Mouse (Mus musculus): ENCODE measurements around the gene Crlf1. TPM values are rescaled to one million over a fixed set of nuclear protein-coding genes. Genes with fewer than 3 reads are reported as not detected.

Crlf1 gene
- polyA plus RNA-seq (2017; shearing (Covaris generic)): not detected

DNA sequence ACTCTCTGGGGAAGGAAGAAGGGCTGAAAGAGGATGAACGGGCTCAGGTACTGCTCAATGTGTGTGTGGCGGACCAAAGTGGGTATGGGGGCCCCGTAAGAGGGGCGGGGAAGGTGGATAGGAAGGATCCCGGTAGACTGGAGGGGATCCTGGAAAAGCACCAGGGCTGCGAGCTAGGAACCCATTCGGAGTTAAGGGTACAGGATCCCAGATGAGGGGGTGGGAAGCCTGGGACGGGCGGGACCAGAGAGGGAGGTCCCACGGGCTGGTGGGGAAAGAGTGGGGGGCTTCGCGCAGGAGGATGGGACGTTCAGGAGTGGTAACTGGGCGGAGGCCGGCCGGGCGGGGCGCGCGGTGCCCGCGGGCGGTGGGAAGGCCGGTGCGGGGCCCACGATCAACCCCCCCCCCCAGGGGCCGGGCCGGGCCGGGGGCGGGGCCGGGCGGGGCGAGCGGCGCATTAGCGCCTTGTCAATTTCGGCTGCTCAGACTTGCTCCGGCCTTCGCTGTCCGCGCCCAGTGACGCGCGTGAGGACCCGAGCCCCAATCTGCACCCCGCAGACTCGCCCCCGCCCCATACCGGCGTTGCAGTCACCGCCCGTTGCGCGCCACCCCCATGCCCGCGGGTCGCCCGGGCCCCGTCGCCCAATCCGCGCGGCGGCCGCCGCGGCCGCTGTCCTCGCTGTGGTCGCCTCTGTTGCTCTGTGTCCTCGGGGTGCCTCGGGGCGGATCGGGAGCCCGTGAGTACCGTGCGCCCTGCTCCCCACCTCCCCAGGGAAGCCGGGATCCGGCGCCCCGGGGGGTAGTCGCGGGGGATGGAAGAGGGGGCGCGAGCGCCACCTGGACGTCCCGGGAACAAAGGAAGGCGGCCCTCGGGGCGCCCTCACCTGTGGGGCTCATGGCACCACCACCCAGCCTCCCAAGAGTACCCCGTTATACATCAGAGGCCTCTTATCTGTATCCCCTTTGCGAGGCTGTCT lies at the start of gene Crlf1:
Gene Crlf1, plus strand, starts transcription at position 495 of the 977 bp plus-strand sequence.
- no peak for ATAC-seq

DNA sequence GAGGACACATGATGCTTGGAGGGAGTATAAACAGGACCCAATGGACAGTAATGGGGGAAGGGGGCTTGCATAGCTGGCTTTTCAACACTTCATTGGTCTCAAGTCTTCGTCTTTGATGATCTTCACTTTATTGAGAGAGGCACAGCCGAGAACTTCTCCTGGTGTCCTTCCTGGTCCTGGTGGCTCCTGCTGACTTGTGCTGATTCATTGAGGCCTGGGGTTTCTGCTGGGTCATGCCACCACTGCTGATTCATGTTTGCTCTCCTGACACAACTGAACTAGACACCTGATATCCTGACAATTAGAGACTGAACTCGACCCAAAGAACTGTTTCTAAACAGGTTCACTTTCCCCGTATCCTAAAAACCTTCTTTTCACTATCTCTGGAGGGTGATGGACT lies 49.6 kb upstream of the Crlf1 start:
- no peak for ATAC-seq

DNA sequence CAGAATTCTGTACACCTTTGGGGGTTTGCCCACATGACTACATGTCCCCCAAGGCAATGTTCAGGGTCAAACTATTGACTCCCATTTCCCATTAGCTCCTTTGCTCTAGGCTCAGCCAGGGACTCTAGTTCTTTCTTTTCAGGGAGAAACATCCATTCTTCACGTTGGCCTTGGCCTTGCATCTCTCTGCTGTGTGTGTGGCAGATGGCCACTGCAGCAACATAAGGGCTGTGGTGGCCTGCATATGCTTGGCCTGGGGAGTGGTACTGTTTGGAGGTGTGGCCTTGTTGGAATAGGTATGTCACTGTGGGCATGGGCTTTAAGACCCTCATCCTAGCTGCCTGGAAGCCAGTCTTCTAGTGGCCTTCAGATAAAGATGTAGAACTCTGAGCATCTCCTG lies 47.0 kb upstream of the Crlf1 start:
- no peak for ATAC-seq

DNA sequence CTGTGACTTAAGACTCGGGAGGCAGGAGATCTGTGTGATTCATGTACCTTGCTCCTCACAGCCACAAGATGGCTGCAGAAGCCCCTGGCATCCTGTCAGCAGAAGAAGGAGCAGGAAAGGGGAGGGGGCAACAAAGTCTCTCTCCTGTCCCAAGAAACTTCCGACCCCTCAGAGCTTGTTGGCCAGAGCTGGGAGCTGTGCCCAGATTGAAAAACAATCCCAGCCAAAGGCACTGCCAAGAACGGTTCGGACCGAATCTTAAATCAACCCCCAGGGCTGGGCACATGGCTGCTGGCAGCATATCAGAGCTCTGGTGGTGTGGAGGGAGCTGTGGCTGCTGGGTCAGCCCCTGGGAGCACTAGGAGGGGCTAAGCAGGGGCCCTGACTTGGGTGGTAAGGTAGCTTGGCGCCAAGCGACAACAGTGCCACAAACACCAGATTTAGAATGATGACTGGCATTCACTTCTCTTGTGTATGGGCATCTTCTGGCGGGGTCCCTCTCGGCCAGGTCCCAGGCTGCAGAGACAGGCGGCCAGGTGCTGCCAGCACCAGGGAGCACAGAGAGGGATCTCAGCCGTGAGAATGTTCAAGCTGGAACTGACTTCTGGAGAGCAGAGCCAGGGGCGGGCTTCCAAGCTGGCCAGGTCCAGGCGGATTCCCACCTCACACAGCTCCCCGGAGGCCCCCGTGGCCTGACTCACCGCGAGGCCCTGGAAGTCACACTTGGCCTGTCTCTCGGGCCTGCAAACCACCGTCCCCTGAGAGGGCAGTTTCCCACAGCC lies 45.1 kb upstream of the Crlf1 start:
- ATAC-seq: no peak

DNA sequence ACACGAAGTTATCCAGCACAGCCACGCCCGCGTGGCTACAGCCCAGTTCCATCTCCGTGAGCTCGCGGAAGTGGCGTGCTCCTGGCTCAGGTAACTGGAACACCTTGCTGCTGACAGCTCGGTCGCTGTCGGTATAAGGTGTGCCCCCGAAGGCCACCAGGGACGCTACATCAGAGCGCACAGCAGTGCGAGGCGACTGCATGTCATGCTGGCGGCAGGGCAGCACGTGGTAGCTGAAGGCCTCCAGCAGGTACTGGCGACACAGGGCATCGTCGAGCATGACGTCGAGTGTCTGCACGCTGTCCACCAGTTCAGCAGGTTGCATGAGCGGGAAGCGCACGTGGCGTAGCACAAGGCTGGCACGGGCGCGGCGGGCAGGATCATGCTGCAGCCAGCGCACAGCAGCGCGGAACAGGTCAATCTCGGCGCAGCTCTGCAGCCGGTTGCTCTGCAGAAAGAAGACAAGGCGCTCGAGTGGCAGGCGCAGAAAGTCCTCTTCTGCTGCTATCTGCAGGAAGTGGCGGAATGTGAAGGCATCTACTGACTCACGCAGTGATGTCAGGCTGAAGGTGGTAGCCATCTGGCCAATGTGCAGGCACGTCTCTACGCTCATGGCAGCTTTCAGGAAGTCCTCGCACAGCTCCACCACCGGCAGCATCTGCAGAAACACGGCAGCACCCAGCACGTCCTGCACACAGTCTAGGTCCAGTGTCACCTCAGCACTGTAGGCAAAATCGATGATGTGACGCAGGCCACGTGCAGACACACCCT lies 40.6 kb upstream of the Crlf1 start:
- no peak for ATAC-seq

DNA sequence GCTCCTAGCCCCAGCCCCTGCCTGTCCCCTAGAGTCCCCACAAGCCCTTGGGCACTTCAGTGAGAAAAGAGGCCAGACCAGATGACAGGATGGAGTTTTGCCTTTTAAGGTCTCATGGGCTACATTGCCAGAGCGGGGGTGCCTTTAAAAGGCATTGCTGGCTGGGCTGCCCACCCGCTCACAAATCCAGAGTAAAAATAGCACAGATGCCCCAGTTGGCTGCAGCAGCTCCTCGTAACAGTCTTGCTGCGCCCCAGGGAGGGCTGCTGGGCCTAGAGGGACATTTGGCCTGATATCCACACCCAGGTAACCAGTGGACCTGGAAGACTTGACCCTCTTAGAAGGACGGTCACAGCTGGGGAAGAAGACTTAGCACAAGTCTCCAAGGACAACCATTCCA lies 39.1 kb upstream of the Crlf1 start:
- ATAC-seq: no peak

DNA sequence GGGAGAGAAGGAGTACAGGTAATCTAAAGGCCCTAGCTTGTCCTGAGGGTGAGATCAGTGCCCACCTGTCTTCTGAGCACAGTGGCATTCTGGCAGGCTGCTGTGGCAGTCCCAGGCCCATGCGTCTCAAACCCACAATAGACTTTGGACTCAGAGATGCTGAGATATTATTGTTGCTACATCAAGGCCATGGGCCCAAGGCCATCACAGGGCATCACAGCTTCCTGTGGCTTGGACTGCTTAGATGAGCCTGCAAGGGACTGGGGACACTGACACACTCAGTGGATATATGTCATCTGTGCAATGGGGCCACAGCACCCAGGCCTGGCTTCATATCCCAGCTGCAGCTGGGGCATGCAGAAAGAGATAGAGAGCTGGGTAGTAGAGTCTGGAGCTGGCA lies 36.0 kb upstream of the Crlf1 start:
- ATAC-seq: no peak

DNA sequence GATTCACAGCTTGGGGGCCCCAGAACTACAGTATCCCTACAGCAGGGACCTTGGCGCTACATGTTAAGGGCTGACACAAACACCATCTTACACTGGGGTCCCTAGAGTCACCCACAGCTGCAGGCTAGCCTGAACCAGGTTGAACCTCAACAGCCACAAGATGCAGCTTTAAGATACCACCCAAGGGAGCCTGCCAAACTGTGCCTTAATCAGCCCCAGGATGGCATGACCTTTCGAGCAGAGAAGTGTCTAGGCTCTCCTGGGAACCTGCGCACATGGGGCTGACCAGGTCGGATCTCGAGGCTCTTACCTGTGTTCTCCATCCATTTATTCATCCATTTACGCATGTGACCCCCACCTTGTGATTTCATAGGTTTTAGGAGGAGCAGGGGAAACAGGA lies 35.1 kb upstream of the Crlf1 start:
- no peak for ATAC-seq

DNA sequence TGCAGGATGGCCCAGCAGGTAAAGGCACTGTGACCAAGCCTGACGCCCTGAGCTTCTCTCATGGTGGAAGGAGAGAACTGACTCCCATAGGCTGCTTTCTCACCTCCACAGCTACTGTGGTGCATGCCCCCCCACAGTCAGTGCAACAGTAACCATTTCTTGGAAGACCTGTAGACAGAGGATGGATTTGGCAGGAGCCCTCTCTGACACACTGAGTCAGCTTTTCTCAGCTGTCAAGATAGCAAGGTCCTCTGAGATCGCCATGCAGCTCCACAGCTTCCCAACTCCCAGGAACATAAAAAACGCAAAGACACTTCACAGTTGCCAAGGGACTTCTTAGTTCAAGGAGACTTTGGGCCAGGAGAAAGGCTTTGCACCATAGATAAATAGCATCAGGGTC lies 34.5 kb upstream of the Crlf1 start:
- no peak for ATAC-seq

DNA sequence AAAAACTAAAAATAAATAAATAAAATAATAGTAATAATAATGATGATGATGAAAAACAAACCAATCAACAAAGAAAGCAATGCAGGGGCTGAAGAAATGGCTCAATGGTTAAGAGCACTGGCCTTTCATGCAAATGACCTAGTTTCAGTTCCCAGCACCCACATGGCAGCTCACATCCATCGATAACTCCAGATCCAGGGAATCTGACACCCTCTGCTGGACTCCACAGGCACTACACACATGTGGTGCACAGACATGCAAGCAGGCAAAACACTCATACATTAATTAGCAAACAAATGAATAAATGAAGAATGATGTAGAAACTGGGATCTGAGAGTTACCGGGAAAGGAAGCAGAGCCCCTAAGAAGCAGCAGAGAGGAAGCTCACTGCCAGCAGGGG lies 33.3 kb upstream of the Crlf1 start:
- no peak for ATAC-seq

DNA sequence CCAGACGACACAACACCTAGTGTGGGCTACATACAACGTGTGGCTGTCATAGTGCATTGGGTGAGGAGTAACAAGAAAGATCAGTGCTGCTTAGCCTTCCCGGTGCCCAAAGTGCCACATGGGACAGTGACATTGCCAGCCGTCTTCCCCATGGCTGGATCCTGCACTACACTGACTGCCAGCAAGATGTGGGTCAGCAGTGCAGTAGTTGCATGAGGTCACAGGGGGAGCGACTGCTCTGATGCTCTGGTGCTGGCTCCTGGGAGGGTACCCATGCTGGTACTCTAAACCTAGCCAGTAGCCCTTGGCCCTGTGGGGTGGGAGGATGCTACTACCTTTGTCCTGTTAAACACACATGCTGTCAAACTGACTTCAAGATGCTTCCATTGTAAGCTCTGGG lies 32.8 kb upstream of the Crlf1 start:
- no peak for ATAC-seq

DNA sequence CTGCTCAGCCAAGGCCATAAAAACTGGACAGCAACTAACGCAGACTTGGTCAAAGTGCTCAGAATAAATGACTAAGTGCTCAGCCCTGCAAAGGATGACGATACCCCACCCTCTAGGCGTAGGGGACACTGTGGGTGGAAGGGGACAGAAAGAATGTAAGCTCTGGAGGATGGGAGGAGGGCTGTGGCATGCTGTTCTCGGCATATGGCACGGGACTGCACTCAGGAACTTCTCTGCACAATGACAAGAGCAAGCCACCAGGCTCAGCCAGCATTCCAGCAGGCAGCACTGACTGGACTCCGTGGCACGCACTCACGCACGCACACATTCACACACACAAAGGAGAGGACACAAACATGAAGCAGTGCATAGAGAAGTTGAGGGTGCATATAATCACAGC lies 32.4 kb upstream of the Crlf1 start:
- no peak for ATAC-seq

DNA sequence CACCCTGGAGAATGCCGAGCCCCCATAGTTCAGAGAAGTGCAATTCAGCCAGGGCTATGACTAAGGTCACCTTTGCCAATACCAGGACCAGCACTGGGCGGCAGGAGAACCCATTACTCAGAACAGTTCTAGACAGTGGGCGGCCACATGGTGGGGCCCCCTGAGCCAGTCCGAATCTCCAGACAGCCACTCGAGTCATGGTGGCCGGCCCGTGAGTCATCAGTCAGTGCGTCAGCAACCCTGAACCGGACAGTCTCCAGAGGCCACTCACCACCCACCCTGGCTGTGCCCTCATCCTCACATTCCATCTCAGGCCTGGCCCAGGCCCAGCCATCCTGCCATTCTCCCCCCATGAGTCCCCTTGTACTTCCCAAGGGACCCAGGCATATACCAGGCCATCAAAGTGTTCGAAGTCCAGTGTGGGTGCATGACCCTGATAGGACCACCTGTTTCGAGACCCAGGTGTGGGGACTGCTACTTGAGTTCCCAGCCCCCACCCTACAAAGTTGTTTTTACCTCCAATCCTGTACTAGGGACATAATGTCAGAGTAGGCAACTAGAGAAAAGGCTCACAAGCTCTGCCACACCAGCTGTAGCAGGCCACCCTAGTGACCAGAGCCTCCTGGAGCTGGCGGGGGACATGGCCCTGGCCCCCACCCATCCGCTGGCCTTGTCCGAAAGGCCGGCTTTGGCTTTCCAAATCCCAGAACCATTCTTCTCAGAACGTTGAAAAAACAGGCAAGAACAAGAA lies 31.0 kb upstream of the Crlf1 start:
- no peak for ATAC-seq

DNA sequence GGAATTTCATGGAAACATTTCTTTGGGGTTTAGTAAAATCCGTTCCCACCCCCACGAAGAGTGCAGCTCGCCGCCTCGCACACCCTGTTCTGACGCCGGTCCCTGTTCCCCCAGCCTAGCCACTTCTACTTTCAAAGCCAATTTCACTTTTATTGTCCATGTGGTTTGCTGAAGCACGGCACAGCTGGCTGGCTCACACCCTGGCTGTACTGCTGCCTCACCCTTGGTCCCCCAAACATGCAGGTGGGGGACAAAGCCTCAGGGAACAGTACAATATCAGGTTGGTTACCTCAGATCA lies 30.5 kb upstream of the Crlf1 start:
- no peak for ATAC-seq

DNA sequence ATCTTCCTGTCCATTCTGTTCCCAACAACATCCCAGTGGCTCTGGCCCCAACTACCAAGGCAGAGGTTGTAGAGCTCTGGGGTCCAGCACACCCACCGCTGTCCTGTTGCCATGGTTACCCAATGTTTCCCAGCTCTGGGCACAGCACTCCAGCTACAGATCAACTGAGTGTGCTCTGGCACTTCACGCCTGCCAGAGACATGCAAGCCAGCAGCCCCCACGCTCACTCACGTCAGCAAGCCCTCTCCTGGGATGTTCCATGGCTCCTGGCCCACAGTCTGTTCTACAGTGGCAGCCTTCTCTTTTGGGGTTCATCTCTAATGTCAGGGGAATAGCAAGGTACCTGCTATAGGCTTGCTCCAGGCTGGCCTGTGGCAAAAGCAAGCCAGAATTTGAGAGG lies 29.7 kb upstream of the Crlf1 start:
- ATAC-seq: no peak

DNA sequence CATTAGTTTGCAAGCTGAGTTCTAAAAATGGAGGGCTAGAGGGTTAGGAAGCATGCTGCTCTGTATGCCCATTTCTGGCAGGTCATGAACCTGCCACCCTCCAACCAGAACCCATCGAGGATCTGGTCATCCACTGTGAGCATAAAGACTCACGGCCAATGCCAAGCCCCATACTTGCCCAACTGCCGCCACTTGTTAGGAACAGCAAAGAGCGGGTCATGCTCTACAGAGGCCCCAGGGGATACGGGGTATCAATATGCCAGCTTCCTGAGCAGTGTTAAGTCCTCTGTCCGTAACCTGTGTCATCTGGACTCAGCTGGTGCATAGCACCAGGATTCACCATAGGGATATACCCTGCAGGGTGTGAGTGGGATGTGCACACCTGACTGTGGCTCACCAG lies 28.8 kb upstream of the Crlf1 start:
- no peak for ATAC-seq

DNA sequence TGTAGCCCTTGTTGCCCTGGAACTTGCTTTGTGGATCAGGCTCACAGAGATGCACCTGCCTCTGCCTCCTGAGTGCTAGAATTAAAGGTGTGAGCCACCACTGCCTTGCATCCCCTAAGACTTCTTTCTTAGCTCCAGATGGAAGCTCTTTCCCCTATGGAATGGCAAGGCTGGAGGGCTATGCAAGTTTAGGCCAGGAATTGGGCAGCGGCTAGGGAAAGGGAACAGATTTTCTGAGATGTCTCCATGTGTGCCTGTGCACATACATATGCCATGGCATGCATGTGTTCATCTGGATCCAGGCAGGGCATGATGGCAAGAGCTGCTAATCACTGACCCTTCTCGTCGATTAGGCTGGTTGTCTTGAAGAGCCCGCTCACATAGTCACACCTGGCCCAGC lies 27.3 kb upstream of the Crlf1 start:
- no peak for ATAC-seq

DNA sequence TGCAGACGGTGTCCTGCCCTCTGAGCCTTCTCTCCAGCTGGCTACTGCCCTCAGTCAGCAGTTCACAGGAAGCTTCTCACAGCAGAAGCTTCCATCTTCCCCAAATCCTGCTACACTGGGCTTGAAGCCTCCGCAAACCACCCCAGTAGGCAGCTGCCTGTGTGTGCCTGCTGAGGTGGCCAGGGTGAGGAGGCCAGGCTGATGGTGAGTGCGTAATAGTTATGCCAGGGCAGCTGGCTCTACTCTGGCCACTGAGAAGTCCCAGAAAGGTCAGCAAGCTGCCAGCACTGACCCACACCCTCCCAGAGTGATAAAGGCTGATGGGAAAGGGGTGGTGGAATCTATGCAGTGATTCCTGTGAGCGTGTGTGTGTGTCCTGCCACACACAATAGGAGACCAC lies 26.7 kb upstream of the Crlf1 start:
- ATAC-seq: no peak

DNA sequence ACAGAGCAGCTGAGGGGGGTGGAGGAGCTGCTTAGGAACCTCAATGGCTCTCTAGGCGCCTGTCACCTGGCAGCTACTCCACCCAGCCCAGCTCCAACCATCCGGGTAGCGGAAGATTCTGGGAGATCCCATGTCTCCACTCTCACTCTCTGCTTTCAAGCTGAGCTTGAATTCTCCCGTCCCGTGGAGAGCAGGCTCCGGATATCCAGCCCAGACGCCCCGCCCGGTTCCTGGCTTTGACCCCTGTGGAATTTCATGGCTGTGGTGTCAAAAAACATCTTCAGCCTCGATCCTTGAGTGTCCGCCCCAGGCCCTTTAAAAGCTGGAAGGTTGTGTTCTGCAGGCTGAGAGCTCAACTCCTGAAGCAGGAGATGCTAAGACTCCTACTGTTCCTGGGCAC lies 26.2 kb upstream of the Crlf1 start:
- no peak for ATAC-seq

DNA sequence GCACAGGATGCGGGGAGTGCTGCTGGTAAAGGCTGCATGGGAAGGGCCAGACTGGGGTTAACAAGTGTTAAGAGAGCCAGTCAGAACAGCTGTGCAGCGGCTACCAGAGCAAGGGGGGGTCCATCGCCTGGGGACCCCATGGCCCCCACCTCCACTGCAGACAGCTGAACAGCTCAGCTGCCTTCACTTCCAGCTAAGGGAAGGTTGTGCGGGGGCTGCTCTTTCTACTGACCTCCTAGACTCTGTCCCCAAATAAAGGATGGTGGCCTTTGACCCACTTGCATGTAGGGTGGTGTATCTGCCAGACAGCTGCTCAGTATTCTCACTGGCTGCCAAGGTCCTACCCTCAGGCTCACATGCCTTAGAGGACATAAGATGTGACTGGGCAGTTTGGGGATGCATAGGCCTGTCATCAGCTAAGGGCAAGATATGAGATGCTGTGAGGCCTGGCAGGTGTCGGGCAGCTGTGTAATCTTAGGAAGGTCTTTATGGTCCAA lies 25.7 kb upstream of the Crlf1 start:
- no peak for ATAC-seq

DNA sequence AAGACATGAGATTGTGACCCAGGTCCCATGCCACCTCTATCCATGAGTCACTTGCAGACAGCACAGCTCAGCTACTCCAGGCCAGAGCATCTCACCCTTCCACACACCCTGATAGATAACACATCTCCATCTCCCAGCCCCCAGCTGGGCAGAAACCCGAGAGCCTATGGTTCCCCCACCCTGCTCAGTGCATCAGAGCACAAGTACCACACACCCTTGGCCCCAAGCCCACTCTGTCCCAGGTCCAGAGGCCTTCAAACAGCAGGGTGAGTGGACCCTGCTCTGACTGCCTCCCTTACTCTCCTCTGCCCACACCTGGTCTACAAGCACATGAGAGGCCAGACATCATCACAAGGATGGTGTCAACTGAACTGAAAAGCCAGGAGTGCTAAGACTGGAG lies 25.1 kb upstream of the Crlf1 start:
- ATAC-seq: no peak

DNA sequence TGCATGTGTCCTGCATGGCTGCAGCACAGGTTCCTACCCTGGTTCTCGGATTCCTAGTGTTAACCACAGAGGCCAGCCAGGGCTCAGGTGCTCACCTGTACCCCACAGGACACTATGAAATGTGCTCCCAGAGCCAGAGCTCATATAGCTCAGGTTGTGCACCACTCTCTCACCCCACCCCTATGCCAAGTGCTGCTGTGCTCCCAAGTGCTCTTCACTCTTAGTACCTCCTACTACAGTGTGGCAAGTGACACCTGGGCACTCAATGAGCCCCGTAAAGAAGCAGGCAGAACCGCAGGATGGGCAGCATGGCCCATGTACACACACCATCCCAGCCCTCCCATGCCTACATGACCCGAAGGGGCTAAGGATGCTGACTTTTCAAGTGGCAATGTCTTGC lies 24.2 kb upstream of the Crlf1 start:
- ATAC-seq: no peak
